Mouse (Mus musculus) G1E-ER4 (cell line): Measurements from ENCODE around the gene Aldh9a1. TPM values are rescaled to one million over a fixed set of nuclear protein-coding genes. Genes with fewer than 3 reads are reported as not detected.

Experiments used
- GATA1 ChIP-seq: IDR thresholded peaks from one replicate; pipeline ENCODE4 v1.8.0; 2012; ENCODE audit warnings: low read length, inconsistent platforms
- polyA plus RNA-seq: library from polyadenylated mRNA; stranded (reverse); fragments of >175 nt; gene quantifications from 2 replicates; pipeline ENCODE4 v1.2.3, GENCODE M21; 2012

Gene Aldh9a1
- polyA plus RNA-seq, 1 experiment, result 56.7 TPM

- no peak for TF ChIP-seq GATA1
Observed at GRCm38 (mm10) chr1:167340111-167340787, 9.5 kb upstream of the Aldh9a1 start.

- TF ChIP-seq GATA1, result no peak
Observed at GRCm38 (mm10) chr1:167340910-167341528, 8.8 kb upstream of the Aldh9a1 start.

GRCm38 (mm10) chr1:167342831-167343230 lies 7.0 kb upstream of the Aldh9a1 start:
- TF ChIP-seq GATA1, result no peak

- no peak for TF ChIP-seq GATA1
Observed at GRCm38 (mm10) chr1:167350597-167351415, 1.0 kb downstream of the Aldh9a1 start.

GRCm38 (mm10) chr1:167352403-167352802 lies 2.6 kb downstream of the Aldh9a1 start:
- TF ChIP-seq GATA1, result no peak

GRCm38 (mm10) chr1:167357387-167357786 lies 7.6 kb downstream of the Aldh9a1 start:
- TF ChIP-seq GATA1, result no peak

- TF ChIP-seq GATA1, result no peak
Observed at GRCm38 (mm10) chr1:167358731-167359130, 8.9 kb downstream of the Aldh9a1 start.

GRCm38 (mm10) chr1:167360268-167360667 lies 10.5 kb downstream of the Aldh9a1 start:
- TF ChIP-seq GATA1, result no peak

GRCm38 (mm10) chr1:167362819-167363218 lies 13.0 kb downstream of the Aldh9a1 start:
- no peak for TF ChIP-seq GATA1

GRCm38 (mm10) chr1:167363322-167363721 lies 13.5 kb downstream of the Aldh9a1 start:
- no peak for TF ChIP-seq GATA1

GRCm38 (mm10) chr1:167365808-167366207 lies 16.0 kb downstream of the Aldh9a1 start:
- no peak for TF ChIP-seq GATA1

- TF ChIP-seq GATA1, result no peak
Observed at GRCm38 (mm10) chr1:167366621-167367020, 16.8 kb downstream of the Aldh9a1 start.

GRCm38 (mm10) chr1:167368018-167368417 lies 18.2 kb downstream of the Aldh9a1 start:
- no peak for TF ChIP-seq GATA1

- TF ChIP-seq GATA1, result no peak
Observed at GRCm38 (mm10) chr1:167368513-167368912, 18.7 kb downstream of the Aldh9a1 start.

GRCm38 (mm10) chr1:167369905-167370304 lies 20.1 kb downstream of the Aldh9a1 start:
- no peak for TF ChIP-seq GATA1

- no peak for TF ChIP-seq GATA1
Observed at GRCm38 (mm10) chr1:167372739-167373138, 22.9 kb downstream of the Aldh9a1 start.
